In the genomic region with DNA sequence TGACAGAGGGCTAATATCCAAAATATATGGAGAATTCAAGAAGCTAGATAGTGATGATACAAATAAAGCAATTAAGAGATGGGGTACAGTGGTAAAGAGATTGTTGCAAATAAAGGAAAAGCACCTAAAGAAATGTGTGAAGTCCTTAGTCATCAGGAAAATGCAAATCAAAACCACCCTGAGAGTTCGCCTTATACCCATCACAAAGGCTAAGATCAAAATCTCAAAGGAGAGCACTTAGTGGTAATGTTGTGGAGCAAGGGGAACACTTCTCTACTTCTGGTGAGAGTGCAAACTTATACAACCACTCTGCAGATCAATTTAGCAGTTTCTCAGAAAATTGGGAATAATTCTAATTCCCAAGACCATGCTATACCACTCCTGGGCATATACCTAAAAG, we compare ENCODE assay signal across 26 mouse cellular contexts.
A peak's percentile ranks its signal among the peaks of the same experiment; 100 is the strongest.
DNase-seq lines count a peak whose midpoint lies in the region; ATAC-seq and TF ChIP-seq lines count a peak whose summit lies in the region.
"Had no signal": no experiment of that assay in that cellular context is flagged by ENCODE, and none has a peak within 500 bp of the region (broad histone marks: within the 10 kb centered on the region; RNA-seq: fewer than 3 reads in every experiment).

No protein-coding gene starts in this region.

- in situ Hi-C loops in ES-E14 (cut with MboI; ENCODE audit: low sequenced_read_pairs in 2 of 2, unreplicated experiment in 2 of 2): no loop called here

- H3K9ac ChIP-seq in ES-E14 (ENCODE audit: insufficient read depth, low read depth, low read length, poor library complexity, severe bottlenecking): no peak overlapping the region

- peaks cover 0 to 6% of the 10 kb centered on the region in 2 experiments; a peak in 2 of 4 replicates for H3K4me1 ChIP-seq in ES-E14 (ENCODE audit: control insufficient read depth in 2 of 2, insufficient read depth in 2 of 2, low read length in 2 of 2, poor library complexity in 1 of 2)

- no peak overlapping the region for H3K27ac ChIP-seq in ES-E14 (ENCODE audit: insufficient read depth, low read depth, low read length, poor library complexity, severe bottlenecking)

- H3K36me3 ChIP-seq in ES-E14 (ENCODE audit: control insufficient read depth, insufficient read depth, low read length, poor library complexity, severe bottlenecking): no peaks in the 10 kb centered on the region
- H3K36me3 ChIP-seq: G1E had no signal

- DNase-seq in ES-CJ7 (ENCODE audit: low read depth, low spot score): peak; percentile 57
- peak; percentile 34 for DNase-seq in ES-E14 (ENCODE audit: low read depth, low spot score)
- DNase-seq in R1 (ENCODE audit: low read depth, low spot score): peak; percentile 33
- DNase-seq in ZHBTc4 (ENCODE audit: low read depth, low spot score): peak; percentile 33
- DNase-seq in retina, embryonic 14.5 days (ENCODE audit: low spot score): no peak
- DNase-seq in lung, postnatal 36 days: no peak
- DNase-seq in thymus, postnatal 4 days: no peak
- DNase-seq: adrenal gland, adult 2 months; adrenal gland, adult 8-10 months; adrenal gland, postnatal 10 days; adrenal gland, postnatal 14 days; adrenal gland, postnatal 25 days; adrenal gland, postnatal 36 days; B cell, adult 2 months; cerebellum, adult 11 months; cerebellum, adult 11-12 months; cerebellum, adult 18-20 months; cerebellum, adult 2 months; cerebellum, adult 8-10 months; cerebellum, adult 9-10 months; cerebellum, adult 9-11 months had no signal

- ATAC-seq in cerebellum, adult (ENCODE audit: insufficient number of reproducible peaks, low FRiP score, low TSS enrichment): no peak
- ATAC-seq: activated CD4-positive, CD25-positive, alpha-beta regulatory T cell, adult 4 months; CD4-positive, CD25-positive, alpha-beta regulatory T cell, adult 4 months; Patski had no signal

- H3K4me3 ChIP-seq in ES-E14 (ENCODE audit: insufficient read depth in 1 of 2, low read depth in 1 of 2, low read length in 2 of 2, poor library complexity in 1 of 2, severe bottlenecking in 1 of 2): no peak overlapping the region

- H3K9me3 ChIP-seq in ES-E14 (ENCODE audit: control insufficient read depth, insufficient read depth, low read depth, low read length): no peaks in the 10 kb centered on the region

TF ChIP-seq in ES-E14, 5 proteins besides CTCF, POLR2A, EP300 and RAD21:
- TF ChIP-seq ZNF384 (IDR thresholded peaks at IDR 0.05; ENCODE audit: low read depth, low read length) (no peak), ZC3H11A (IDR thresholded peaks at IDR 0.05; ENCODE audit: borderline replicate concordance, low read depth, low read length) (no peak), CHD2 (IDR thresholded peaks at IDR 0.05; ENCODE audit: low read depth, low read length) (no peak), HCFC1 (IDR thresholded peaks at IDR 0.05; ENCODE audit: borderline replicate concordance, insufficient read depth, low read length) (no peak), MAFK (IDR thresholded peaks at IDR 0.05; ENCODE audit: insufficient read depth, low read depth, low read length) (0 out of 2 replicates have a peak, but pooled peaks have one; percentile 39)

Comparison
In these comparisons a context has a peak if more than half of its experiments do, and no peak if none do; other contexts are left out.
1. DNase-seq: peak in ES-CJ7 (single experiment), ES-E14 (single experiment), R1 (single experiment) and ZHBTc4 (single experiment); none in retina, embryonic 14.5 days (single experiment), lung, postnatal 36 days (single experiment) and thymus, postnatal 4 days (single experiment).